In genomic region chr1:97021388-97021787, GRCm38 (mm10) we compare ENCODE assay signal across 28 mouse cellular contexts.
"Had no signal": no experiment of that assay in that cellular context is flagged by ENCODE, and none has a peak within 500 bp of the region (broad histone marks: within the 10 kb centered on the region; RNA-seq: fewer than 3 reads in every experiment).

No protein-coding gene starts in this region.

- H3K27me3 ChIP-seq: embryonic facial prominence, embryonic 12.5 days; embryonic facial prominence, embryonic 13.5 days; embryonic facial prominence, embryonic 15.5 days; forebrain, embryonic 12.5 days; forebrain, embryonic 13.5 days; forebrain, embryonic 15.5 days had no signal

- ATAC-seq: forebrain, embryonic 13.5 days; forebrain, embryonic 14.5 days; forebrain, embryonic 15.5 days; forebrain, embryonic 16.5 days; forebrain, postnatal 0 days had no signal

- H3K9me3 ChIP-seq: embryonic facial prominence, embryonic 12.5 days; embryonic facial prominence, embryonic 13.5 days; embryonic facial prominence, embryonic 15.5 days; forebrain, embryonic 12.5 days; forebrain, embryonic 13.5 days; forebrain, embryonic 15.5 days had no signal

- H3K36me3 ChIP-seq: embryonic facial prominence, embryonic 10.5 days; embryonic facial prominence, embryonic 12.5 days; embryonic facial prominence, embryonic 13.5 days; embryonic facial prominence, embryonic 15.5 days; forebrain, embryonic 10.5 days; forebrain, embryonic 12.5 days; forebrain, embryonic 15.5 days had no signal

- H3K4me3 ChIP-seq: embryonic facial prominence, embryonic 10.5 days; embryonic facial prominence, embryonic 12.5 days; embryonic facial prominence, embryonic 13.5 days; embryonic facial prominence, embryonic 15.5 days; erythroblast, embryonic 14.5 days; forebrain, embryonic 10.5 days; forebrain, embryonic 12.5 days; forebrain, embryonic 13.5 days; forebrain, embryonic 15.5 days; gastrocnemius, adult 2 months had no signal

- H3K4me1 ChIP-seq: embryonic facial prominence, embryonic 10.5 days; embryonic facial prominence, embryonic 12.5 days; embryonic facial prominence, embryonic 13.5 days; embryonic facial prominence, embryonic 15.5 days; forebrain, embryonic 10.5 days; forebrain, embryonic 12.5 days; forebrain, embryonic 13.5 days; forebrain, embryonic 15.5 days had no signal

- H3K27ac ChIP-seq: embryonic facial prominence, embryonic 10.5 days; embryonic facial prominence, embryonic 12.5 days; embryonic facial prominence, embryonic 13.5 days; embryonic facial prominence, embryonic 15.5 days; forebrain, embryonic 10.5 days; forebrain, embryonic 12.5 days; forebrain, embryonic 13.5 days; forebrain, embryonic 15.5 days; gastrocnemius, adult 2 months had no signal

- H3K4me2 ChIP-seq: embryonic facial prominence, embryonic 12.5 days; embryonic facial prominence, embryonic 13.5 days; embryonic facial prominence, embryonic 15.5 days; forebrain, embryonic 12.5 days; forebrain, embryonic 13.5 days; forebrain, embryonic 15.5 days had no signal

- DNase-seq: cerebellum, adult 2 months; cerebellum, adult 8-10 months; cerebellum, adult 9-10 months; cerebellum, adult 9-11 months; cerebellum, postnatal 10 days; cerebellum, postnatal 14 days; cerebellum, postnatal 25 days; cerebellum, postnatal 36 days; embryo, embryonic 11 days; forebrain, postnatal 0 days; gastrocnemius, adult 2 months; gastrocnemius, postnatal 10 days; gastrocnemius, postnatal 14 days; gastrocnemius, postnatal 25 days; gastrocnemius, postnatal 36 days; heart, adult 11 months; heart, adult 18-20 months had no signal

- H3K9ac ChIP-seq: embryonic facial prominence, embryonic 12.5 days; embryonic facial prominence, embryonic 13.5 days; embryonic facial prominence, embryonic 15.5 days; forebrain, embryonic 12.5 days; forebrain, embryonic 13.5 days; forebrain, embryonic 15.5 days; forebrain, postnatal 0 days had no signal
